Mouse (Mus musculus) right cerebral cortex, postnatal 4 days (tissue): Measurements from ENCODE around the gene Agap1.
A peak's percentile ranks its signal among the peaks of the same experiment; 100 is the strongest.

Source experiments
- DNase-seq: peaks from one replicate; pipeline ENCODE4 v3.0.0-alpha.2; 2022

Gene Agap1

DNA sequence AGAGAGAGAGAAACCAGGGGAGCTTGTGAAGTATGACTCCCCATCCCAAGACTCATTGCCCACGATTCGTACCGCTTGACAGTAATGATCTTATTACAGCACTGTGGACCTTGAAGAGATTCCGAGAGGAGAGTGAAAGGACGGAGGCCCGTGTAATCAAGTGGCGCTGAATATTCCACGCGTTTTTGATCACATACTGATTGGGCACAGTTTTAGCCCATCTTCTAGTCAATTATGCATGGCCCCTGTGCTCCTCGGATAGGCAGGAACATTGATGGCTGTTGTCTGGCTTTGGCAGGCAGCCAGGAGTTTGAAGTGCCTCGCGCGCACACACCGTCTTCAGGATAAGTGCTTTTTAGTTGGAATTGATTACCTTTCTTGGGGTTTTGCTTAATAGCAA is 344.1 kb downstream of the Agap1 start:
- peak; percentile 21 for DNase-seq

DNA sequence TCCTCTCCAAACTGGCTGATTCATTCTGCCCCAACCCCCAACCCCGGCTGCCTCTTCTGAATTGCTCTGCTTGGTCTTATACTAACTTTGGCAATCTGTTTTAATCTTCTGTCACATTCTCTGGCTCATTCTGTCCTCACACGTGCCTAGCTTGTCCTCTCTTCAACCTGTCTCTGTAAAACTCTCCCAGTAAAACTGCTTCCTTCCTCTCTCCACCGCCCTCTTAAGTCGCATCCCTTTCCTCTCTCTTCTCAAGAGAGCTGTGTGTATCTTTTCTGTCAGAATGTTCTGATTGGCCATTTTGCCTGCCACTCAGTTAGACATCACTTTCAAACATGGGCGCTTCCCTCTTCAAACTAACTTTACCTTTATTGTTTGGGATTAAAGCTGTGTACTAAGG is 346.9 kb downstream of the Agap1 start:
- no peak for DNase-seq

DNA sequence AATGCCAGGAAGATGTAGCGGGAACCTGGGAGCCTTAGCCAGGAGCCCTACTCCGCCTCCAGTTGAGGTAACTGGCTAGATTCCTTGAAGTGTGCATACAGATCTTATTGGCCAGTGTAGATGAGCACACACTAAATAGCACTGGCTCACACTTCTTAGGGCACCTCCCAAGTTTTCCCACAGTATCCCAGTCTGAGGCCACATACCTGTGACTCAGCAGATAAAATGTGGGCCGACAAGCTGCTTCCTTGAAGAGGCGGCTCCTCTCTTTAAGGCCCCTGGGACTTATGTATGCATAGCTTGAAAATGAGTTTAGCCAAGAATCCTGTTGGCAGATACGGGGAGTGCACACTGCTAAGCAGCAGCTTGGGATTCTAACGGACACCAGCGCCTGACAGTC is 350.4 kb downstream of the Agap1 start:
- DNase-seq, result no peak

DNA sequence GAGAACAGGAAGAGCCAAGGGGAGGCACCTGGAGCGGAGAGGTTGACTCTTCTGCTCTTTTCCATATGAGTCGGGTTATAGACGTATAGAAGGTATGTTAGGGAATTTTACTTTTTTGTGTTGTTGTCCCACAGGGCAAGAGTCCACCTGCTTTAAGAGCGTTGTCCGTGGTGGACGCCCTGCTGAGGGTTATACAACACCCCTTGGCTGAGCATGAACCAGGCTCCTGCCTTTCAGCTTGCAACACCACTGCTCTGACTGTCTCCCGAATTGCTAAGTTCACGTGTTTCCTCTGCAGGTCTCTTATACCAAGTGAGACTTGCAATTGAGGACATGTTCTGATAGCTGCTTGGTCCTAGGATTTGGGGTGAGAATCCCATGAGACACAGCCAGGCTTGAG is 358.2 kb downstream of the Agap1 start:
- no peak for DNase-seq

DNA sequence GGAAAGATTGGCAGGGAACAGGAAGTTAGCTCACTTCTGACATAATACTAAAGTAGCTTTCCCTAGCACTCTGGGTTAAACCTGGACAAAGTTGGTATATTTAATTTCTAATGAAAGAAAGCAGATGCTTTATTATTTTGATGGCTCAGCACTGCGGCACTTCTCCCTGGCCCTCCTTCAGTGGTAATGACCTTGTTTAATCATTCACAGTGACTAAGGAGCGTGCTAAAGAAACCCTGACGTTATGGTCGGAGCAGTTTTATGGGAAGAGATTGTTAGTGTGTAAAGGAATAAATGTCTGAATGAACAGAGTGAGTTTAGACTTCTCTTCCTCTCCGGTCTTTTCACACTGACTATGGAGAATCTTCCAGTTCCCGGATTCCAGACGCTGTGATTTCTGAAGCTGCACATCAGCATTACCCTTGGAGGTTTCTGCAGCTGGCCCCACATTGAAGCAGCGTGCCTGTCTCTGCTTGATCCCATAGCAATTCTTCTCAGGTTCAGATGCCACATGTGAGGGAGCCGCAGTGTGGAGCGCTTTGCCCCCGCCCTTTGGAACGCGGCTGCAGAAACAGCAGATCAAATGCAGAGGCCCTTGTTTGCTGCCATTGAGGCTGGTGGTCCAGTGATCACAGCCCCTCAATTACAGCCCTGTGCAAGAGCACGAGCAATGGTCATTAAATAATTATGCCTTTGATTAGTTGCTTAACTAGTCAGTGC is 362.0 kb downstream of the Agap1 start:
- no peak for DNase-seq

DNA sequence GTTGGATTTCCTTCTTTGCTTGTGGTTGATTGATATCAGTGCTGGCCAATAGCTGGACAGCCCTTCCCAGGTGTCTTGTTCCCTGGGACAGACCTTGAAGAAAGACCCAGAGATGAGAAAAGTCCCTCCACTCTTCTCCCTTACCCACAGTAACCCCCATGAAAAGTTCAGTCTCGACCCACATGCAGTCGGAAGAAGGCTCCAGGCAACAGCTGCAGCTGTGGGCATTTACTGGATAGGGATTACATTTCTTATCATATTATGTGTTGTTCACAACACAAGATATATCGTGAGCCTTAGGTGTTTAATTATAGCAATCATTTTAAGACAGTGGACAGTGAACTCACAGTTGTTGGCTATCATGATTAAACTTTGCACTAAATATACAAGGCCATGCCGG is 367.2 kb downstream of the Agap1 start:
- no peak for DNase-seq

DNA sequence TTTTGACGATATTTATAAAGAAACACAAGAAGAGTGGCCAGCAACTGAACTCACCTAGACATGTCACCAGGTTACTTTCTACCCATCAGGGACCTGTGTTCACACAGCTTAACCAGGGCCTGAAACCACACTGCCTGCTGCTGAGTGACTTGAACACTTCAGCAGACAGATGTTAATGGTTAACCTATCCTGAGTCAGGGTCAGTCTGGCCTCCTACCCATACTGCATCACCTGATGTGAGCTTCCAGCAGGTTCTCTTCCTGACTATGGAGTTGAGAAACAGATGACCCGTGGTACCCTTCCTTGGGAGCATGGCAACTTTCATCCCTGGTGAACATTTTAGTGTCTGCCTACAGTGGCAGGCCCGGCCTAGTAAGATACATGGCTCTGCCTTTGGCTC is 367.8 kb downstream of the Agap1 start:
- DNase-seq, result no peak

DNA sequence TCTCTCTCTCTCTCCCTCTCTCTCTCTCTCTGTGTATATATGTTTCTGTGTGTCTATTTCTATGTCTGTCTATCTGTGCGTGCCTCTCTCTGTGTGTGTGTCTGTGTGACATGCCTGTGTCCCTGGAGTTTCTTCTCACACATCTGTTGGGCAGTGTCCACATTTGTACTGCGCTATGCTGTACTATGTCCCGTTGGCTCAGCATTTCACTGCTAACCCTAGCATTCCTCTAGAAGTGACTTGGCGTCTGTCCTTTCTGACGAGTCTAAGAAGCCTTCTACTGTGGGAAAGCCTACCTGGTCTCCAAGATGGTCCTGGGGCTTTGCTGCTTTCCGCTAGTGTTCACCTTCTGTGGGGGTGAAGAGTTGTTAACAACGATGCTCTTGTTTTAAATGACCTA is 368.4 kb downstream of the Agap1 start:
- no peak for DNase-seq

DNA sequence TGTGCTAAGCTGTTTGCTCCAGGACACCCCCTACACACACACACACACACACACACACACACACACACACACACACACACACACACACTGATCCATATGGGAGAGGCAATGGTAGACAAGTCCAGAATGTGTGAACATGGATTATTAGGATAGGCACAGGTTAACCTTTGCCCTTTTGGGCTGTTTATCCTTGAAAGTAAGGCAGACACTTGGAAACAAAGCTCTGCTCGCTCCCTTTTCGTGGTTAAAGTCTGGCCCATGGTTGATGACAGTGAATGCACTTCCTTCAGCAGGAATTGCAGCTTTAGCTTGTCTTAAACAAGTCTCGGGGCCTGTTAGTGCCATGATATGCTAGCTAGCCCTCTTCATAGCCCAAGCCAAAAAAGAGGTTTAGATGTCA is 372.4 kb downstream of the Agap1 start:
- DNase-seq, result no peak

DNA sequence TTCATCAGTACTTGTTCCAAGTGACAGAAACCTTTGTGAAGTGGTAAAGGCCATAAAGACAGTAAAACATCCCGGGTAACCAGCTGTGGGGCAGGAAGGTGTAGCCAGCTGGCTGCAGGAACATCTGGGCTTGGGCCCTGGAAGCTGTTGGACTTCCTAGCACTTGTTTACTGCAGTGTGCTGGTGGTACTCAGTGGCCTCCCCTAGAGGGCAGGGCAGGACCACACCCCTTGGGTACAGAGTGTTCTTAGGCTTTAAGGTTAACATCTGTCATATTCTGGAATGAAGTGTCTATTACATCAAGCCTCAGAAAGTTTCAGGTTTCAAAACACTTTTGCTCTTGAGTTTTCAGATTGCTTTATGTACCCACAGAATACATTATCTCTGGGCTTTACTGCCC is 376.5 kb downstream of the Agap1 start:
- DNase-seq, result no peak

DNA sequence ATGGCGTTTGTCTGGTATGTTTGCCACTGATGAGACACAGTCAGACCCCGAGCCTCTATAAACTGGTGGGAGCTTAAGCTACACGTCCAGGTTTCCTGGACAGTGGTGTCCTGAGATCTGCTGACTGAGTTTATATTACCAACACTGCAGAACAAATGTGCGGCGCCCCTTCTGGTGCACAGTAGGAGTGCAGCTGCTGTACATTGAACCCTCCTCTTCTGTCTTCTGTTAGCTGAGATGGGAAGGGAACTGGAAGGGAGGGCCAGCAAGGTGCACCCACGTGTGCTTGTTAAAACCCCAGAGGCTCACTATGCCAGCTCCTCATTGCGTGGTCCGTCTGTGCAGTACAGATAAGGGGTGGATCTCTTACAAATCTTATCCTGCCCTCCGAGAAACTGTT is 389.5 kb downstream of the Agap1 start:
- DNase-seq, result no peak

DNA sequence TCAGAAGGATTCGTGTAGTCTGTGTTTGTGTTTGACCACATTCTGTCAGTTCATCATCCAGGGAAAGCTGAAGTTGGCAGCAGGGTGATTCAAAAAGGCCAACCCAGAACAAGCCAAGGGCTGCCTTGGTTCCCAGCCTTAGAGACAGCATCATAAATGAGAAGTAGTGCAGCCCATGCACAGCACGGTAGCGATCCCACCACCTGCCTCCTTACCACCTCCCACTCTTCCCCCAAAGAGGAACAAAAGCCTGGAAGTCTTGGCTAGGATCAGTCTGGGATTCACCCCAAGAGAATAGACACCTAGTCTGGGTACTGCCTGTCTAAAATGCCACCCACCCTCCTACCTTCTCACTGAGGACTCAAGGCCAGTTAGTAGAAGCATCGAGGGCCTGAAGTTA is 390.9 kb downstream of the Agap1 start:
- DNase-seq, result no peak

DNA sequence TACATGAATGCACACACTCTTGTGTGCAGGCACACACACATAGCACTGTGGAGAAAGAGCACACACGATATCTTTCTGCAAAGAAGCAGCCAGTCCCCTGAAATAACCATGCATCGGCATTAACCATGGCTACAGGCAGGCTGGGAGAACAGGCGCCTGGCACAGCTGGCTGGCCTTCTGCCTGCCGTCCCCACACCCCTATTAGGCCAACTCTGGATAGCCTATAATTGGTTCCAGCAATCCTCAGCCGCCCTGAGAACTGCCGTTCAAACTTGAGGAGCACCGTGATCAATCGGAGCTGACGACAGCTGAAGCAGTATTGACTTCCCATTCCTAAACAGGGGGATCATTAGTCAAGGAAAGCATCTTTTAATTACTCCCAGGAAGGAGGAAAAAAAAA is 391.5 kb downstream of the Agap1 start:
- no peak for DNase-seq

DNA sequence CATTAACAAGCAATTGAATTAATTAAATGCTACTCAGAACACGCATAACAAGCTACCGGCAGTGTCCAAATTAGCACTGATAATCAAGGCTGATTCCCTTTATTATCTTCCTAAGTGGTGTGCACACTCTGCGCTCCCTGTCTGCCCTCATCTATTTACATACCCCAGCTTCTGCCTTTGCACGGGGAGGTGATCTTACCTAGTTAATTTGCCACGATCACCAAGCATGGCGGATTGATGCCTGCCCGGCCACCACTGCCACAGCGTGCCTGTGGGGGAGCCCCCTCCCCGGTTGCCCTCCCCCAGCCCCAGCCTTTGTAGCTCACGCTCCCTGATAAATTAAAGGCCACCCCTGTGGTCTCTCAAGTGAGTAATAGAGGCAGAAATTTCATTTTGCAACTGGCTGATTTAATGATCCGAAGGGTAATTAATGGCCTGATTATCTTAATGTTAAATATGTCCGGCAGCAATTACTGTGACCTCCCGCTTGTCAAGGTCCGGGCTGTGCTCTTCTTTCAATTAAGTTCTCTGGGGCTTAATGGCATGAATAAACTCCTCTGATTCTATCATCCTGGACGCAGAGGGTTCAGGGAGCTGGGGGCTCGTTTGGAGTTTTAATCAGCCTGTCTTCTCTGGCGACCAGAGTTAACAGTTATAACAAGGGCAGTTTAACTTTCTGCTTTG is 393.9 kb downstream of the Agap1 start:
- no peak for DNase-seq

DNA sequence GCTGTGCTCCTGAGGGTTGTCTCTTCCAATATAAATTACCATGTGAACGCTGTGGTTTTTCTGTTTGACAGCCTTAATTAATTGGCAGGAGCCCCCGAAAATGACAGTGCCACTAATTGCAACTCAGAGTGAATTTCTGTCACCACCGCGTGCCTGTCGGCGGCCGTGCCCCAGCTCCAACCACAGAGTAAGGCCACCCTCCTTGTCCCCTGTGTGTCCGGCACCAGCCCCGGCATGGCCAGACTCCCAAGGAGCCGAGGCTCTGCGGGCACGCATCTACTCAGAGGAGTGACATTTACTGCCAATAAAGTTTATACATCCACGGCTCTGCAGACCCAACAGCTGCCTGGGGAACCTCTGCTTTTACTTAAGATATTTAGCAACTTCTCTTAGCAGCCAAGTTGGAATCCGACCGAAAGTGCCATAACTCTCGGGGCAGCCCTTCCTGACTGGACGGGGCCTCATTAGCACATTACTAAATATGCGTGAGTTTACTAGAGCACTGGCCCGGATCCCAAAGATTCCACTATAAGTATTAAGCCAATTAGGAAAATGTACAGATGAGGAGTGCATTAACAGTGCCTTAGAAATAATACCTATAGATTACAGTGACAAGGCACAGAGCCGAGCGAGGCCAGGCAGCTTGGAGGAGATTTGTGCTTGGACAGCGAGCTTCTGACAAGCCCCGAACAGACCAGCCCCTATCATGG is 394.7 kb downstream of the Agap1 start:
- DNase-seq, result no peak

DNA sequence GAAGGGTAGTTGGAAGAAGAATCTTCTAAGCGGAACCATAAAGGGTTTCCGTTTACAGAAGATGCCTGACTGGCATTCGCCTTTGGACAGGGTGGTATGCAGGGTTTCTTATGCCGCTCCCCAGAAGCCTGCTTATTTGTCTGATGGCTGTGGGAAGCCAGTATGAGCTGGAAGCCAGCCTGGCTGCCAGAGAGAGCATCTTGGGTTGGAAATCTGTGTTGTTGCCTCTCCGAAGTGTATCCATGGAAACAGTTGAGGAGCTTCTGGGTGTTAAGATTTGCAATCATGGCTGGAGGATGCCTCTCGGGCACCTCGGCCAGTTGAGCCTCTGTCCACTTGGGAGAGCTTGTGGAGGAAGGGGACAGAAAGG is 395.2 kb downstream of the Agap1 start:
- peak; percentile 23 for DNase-seq

DNA sequence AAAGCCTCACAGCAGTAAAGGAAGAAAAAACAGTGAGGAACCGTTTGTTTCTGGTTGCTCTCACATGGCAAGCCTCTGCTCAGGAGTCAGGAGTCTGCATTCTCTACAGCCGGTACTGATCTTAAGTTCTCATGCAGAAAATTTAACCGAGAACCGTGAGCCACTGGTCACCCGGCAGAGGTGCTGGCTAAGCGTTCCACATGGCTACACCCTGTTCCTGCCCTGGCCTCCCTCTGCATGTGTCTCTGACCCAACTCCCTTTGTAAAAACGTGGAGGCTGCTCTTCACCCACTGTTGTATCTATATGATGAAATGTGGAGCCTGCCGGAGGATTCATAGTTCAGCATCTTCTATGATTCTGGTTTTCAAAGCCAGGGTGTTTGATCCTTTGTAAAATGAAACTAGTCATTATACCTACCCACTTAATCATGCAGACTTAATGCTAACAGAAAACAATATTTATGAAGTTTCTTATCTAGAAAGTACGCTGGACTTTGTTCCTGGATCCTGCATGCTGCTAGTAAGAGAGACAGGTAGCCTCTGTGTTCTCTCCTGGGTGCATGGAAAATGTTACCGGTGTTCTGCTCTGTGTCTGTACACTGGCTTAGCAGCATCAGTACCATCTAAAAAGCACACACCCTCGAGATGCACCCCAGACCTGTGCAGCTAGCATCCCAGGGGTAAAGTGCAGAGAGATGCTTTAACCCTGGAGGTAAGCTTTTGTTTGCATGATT is 396.2 kb downstream of the Agap1 start:
- DNase-seq, result no peak

DNA sequence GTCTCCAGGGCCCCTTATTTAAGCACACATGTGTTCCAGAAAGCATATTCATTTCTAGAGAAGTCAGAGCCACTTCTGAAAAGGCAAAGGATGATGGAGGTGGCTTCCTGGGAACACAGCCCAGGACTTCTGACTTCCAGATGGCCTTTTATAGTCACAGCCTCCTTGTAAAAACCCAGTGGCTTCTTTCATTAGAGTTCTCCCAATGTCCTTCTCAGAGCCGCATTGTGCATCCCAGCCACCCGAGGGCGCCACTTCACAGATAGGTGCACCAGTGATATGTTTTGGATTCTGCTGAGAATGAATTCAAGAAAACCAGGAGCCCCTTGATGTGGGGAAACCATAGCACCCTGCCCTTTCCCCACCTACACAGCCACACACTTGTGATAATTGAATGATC is 404.6 kb downstream of the Agap1 start:
- peak; percentile 39 for DNase-seq

DNA sequence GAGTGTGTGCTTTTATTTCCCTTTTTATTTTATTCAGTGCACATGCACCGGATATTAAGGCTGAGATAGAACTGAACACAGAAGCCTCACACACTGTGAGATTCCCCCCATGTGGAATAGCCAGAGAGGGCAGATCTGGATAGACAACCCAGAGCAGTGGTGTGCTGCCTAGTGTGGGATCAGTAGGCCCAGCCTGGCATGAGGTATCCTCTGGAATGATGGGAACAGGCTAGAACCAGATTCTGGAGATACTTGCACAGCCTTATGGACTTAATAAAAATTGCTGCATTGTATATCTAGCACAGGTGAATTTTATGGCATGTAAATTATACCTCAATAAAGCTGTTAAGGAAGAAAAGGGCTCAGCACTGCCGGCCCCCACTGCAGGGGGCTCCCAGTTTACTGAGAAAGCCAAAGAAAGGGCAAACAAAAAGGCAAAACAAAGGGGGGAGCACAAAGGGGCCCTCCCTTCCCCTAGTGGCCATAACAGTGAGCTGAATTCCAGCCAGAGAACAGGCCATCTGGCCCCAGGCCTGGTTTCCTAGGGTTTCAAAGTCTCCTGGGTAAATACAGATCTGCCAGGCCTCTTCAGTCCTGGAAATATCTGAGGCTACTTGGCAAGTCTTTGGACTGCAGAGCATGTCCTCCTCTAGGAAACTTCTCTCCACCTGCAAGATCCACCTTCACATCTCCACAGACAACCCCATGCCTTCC is 405.6 kb downstream of the Agap1 start:
- no peak for DNase-seq

DNA sequence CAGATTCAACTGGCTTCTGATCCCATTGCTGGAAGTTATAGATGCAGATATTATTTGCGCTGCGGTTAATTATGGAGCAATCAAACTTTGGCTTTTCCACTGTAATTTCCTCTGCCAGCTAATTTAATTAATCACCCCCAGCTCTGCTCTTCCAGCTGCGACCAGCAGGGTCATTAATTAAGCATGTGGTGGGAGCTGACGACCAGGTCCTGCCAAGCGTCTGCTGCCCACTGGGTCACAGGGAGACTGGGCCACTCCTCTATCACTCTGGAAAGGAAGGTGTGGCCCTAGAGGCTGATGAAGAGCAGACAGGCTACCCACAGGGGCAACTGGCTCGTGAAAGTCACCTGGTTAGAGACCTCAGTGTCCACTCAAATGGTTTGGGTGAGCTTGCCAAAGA is 411.2 kb downstream of the Agap1 start:
- no peak for DNase-seq

DNA sequence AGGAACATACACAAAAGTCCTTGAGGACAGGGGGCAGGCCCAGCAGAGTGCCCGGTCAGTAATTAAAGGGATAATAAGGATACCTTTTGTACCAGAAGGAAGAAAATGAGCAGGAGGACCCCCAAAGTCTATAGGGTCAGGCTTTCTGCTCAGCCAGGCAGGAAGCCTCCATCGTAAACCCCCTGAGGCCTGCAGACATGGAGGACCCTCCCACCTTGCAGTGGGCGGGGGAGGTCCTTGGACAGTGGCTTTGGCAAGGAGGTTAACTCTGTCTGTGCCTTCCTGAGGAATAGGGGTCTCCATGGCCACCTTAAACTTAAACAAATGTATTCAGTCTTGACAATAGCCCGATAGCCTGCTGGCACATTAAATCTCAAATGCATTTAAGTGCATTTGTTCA is 413.2 kb downstream of the Agap1 start:
- DNase-seq, result no peak

DNA sequence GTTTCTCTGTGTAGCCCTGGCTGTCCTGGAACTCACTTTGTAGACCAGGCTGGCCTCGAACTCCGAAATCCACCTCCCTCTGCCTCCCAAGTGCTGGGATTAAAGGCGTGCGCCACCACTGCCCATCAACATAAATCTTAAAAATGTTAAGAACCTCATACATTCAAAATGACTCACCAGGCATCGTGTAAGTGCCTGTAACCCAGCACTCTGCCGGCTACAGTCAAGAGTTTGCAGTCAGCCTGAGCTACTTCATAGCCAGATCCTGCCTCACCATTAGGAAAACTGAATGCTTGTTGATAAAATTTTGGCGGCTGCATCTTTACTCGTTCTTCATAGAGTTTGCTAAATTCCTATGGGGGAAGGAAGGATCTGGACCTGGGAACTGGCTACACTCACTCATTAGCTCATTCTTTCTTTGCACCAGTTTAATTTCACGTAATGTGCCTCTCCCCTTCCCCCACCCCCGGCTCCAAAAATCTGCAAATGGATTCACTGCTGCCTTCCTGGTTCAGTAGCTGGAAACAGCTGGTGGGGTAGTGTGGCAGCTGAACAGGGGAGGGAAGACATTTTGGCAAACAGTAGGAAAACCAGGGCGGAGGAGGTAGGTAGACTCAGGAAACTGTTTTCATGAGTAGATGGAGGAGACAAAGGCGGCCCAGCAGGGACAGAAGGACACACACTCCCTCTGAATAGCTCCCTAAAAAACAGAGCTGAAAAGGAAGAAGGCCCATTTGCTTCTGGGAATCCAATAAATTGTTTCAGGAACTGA is 415.7 kb downstream of the Agap1 start:
- no peak for DNase-seq
